In genomic region chr7:15920645-15921190, GRCm38 (mm10) we compare ENCODE assay signal across 10 mouse cellular contexts. TPM values are rescaled to one million over a fixed set of nuclear protein-coding genes. Genes with fewer than 3 reads are reported as not detected.
DNase-seq lines count a peak whose midpoint lies in the region; ATAC-seq and TF ChIP-seq lines count a peak whose summit lies in the region.
"Had no signal": no experiment of that assay in that cellular context is flagged by ENCODE, and none has a peak within 500 bp of the region (broad histone marks: within the 10 kb centered on the region; RNA-seq: fewer than 3 reads in every experiment).

No protein-coding gene starts in this region.

- H3K27ac ChIP-seq in heart, embryonic 15.5 days: no peak overlapping the region
- H3K27ac ChIP-seq in bone marrow macrophage, adult 2 months (ENCODE audit: insufficient read depth, low read depth, low read length): no peak overlapping the region
- H3K27ac ChIP-seq in hindbrain, embryonic 11.5 days (ENCODE audit: low read depth, low read length): no peak overlapping the region
- H3K27ac ChIP-seq in midbrain, embryonic 12.5 days (replicated peaks): no peak overlapping the region

- H3K4me3 ChIP-seq in heart, embryonic 15.5 days: peak overlapping the region; percentile 75
- H3K4me3 ChIP-seq in bone marrow macrophage, adult 2 months (ENCODE audit: insufficient read depth, low read length): peak overlapping the region; percentile 77
- H3K4me3 ChIP-seq in hindbrain, embryonic 11.5 days (ENCODE audit: low read depth, low read length): peak overlapping the region; percentile 57
- H3K4me3 ChIP-seq in midbrain, embryonic 12.5 days: peak overlapping the region; percentile 76

- TF ChIP-seq POLR2A in bone marrow macrophage, adult 2 months (IDR thresholded peaks at IDR 0.05; ENCODE audit: borderline replicate concordance, low read depth, low read length): no peak

- WGBS in heart, embryonic 15.5 days: 67% methylated on average over 6 of the region's 6 CpGs
- WGBS in hindbrain, embryonic 11.5 days: 91% methylated on average over 6 of the region's 6 CpGs
- 93% methylated on average over 6 of the region's 6 CpGs for WGBS in midbrain, embryonic 12.5 days

- no peak for ATAC-seq in heart, embryonic 15.5 days (replicated peaks; ENCODE audit: insufficient number of reproducible peaks, insufficient read depth, low FRiP score, low read depth)
- ATAC-seq in hindbrain, embryonic 11.5 days (ENCODE audit: low FRiP score): no peak
- ATAC-seq in midbrain, embryonic 12.5 days (ENCODE audit: low FRiP score, low read depth): no peak
- no peak for ATAC-seq in CD4-positive, CD25-positive, alpha-beta regulatory T cell, adult 4 months
- ATAC-seq: Patski had no signal

- H3K4me1 ChIP-seq in heart, embryonic 15.5 days (replicated peaks): peaks cover 27% of the 10 kb centered on the region
- peaks cover 10% of the 10 kb centered on the region for H3K4me1 ChIP-seq in bone marrow macrophage, adult 2 months (ENCODE audit: control insufficient read depth, insufficient read depth, low read length)
- H3K4me1 ChIP-seq in hindbrain, embryonic 11.5 days (replicated peaks; ENCODE audit: control insufficient read depth, insufficient read depth, low read length): peaks cover 7% of the 10 kb centered on the region; the same call in 1 of the 2 replicates
- H3K4me1 ChIP-seq in midbrain, embryonic 12.5 days: peaks cover 20% of the 10 kb centered on the region

- H3K27me3 ChIP-seq in heart, embryonic 15.5 days: no peaks in the 10 kb centered on the region
- no peaks in the 10 kb centered on the region for H3K27me3 ChIP-seq in hindbrain, embryonic 11.5 days (ENCODE audit: control insufficient read depth, insufficient read depth, low read length)
- H3K27me3 ChIP-seq in midbrain, embryonic 12.5 days: no peaks in the 10 kb centered on the region; the same call in 1 of the 2 replicates
- H3K27me3 ChIP-seq: Patski had no signal

- no peak for DNase-seq in heart, postnatal 36 days
- DNase-seq in hindbrain, embryonic 11.5 days (ENCODE audit: low spot score): no peak
- DNase-seq in embryo, embryonic 11 days: no peak
- DNase-seq in adrenal gland, postnatal 25 days: no peak

- intact Hi-C loops in heart, postnatal 36 days (cut with DNase I): loop anchor here (5.0 kb wide), 1 partner anchor 132 kb away; no protein-coding TSS in a partner anchor

- peaks cover 32% of the 10 kb centered on the region for H3K36me3 ChIP-seq in heart, embryonic 15.5 days
- H3K36me3 ChIP-seq in hindbrain, embryonic 11.5 days (ENCODE audit: control insufficient read depth, insufficient read depth, low read length): peaks cover 5% of the 10 kb centered on the region
- H3K36me3 ChIP-seq in midbrain, embryonic 12.5 days: peaks cover 40% of the 10 kb centered on the region

- peak overlapping the region; percentile 70 for H3K9ac ChIP-seq in heart, embryonic 15.5 days
- H3K9ac ChIP-seq in hindbrain, embryonic 11.5 days (ENCODE audit: low read depth, low read length): peak overlapping the region; percentile 73
- peak overlapping the region; percentile 83 for H3K9ac ChIP-seq in midbrain, embryonic 12.5 days (replicated peaks)

- TF ChIP-seq CTCF in bone marrow macrophage, adult 2 months (IDR thresholded peaks at IDR 0.05; ENCODE audit: low read depth, low read length): no peak

- H3K4me2 ChIP-seq in heart, embryonic 15.5 days: peak overlapping the region; percentile 76
- peak overlapping the region; percentile 54 for H3K4me2 ChIP-seq in hindbrain, embryonic 11.5 days (replicated peaks; ENCODE audit: low read depth, low read length)
- peak overlapping the region; percentile 92 for H3K4me2 ChIP-seq in midbrain, embryonic 12.5 days (replicated peaks)

- H3K9me3 ChIP-seq in heart, embryonic 15.5 days (replicated peaks): no peaks in the 10 kb centered on the region
- no peaks in the 10 kb centered on the region for H3K9me3 ChIP-seq in hindbrain, embryonic 11.5 days (ENCODE audit: control insufficient read depth, low read length)
- H3K9me3 ChIP-seq in midbrain, embryonic 12.5 days: no peaks in the 10 kb centered on the region

RNA-seq across cellular contexts. Expression of gene Selenow, which starts 1.5 kb away (rescaled TPM):
- 644 and 688 TPM in 2 replicates for polyA plus RNA-seq in heart, embryonic 15.5 days (2015; fragmentation: Nextera tagmentation; extraction: Ambion mirVana)
- total RNA-seq in heart, postnatal 36 days (2021): 100 to 1,000 TPM; 169 to 178 TPM
- 51.4 and 52.0 TPM in 2 replicates for polyA plus RNA-seq in bone marrow macrophage, adult 2 months (2012; ENCODE audit: insufficient read depth, insufficient read length, missing spikeins)
- polyA plus RNA-seq in hindbrain, embryonic 11.5 days (2014; fragmentation: Nextera tagmentation; extraction: Ambion mirVana): 988 and 1,001 TPM in 2 replicates
- 1,059 and 1,095 TPM in 2 replicates for polyA plus RNA-seq in midbrain, embryonic 12.5 days (2016; fragmentation: Nextera tagmentation; extraction: Ambion mirVana)
- 156 and 160 TPM in 2 replicates for total RNA-seq in adrenal gland, postnatal 25 days (2021)
- polyA plus RNA-seq in CD4-positive, CD25-positive, alpha-beta regulatory T cell, adult 4 months (2017; shearing (Covaris generic)): 100 to 1,000 TPM; 912 to 987 TPM

RNA-seq across cellular contexts. Expression of gene Nop53, which starts 25.2 kb away (rescaled TPM):
- polyA plus RNA-seq in heart, embryonic 15.5 days (2015; fragmentation: Nextera tagmentation; extraction: Ambion mirVana): 118 and 124 TPM in 2 replicates
- total RNA-seq in heart, postnatal 36 days (2021): 100 to 1,000 TPM; 137 to 141 TPM
- polyA plus RNA-seq in bone marrow macrophage, adult 2 months (2012; ENCODE audit: insufficient read depth, insufficient read length, missing spikeins): 184 and 188 TPM in 2 replicates
- polyA plus RNA-seq in hindbrain, embryonic 11.5 days (2014; fragmentation: Nextera tagmentation; extraction: Ambion mirVana): 176 and 180 TPM in 2 replicates
- 162 and 183 TPM in 2 replicates for polyA plus RNA-seq in midbrain, embryonic 12.5 days (2016; fragmentation: Nextera tagmentation; extraction: Ambion mirVana)
- total RNA-seq in adrenal gland, postnatal 25 days (2021): 174 TPM in 2 replicates
- polyA plus RNA-seq in CD4-positive, CD25-positive, alpha-beta regulatory T cell, adult 4 months (2017; shearing (Covaris generic)): 100 to 1,000 TPM; 244 to 324 TPM

RNA-seq across cellular contexts. Expression of gene Crxos, which starts 38.3 kb away (rescaled TPM):
- not detected in 2 replicates for polyA plus RNA-seq in heart, embryonic 15.5 days (2015; fragmentation: Nextera tagmentation; extraction: Ambion mirVana)
- not detected for total RNA-seq in heart, postnatal 36 days (2021)
- polyA plus RNA-seq in bone marrow macrophage, adult 2 months (2012; ENCODE audit: insufficient read depth, insufficient read length, missing spikeins): not detected in 2 replicates
- not detected in 2 replicates for polyA plus RNA-seq in hindbrain, embryonic 11.5 days (2014; fragmentation: Nextera tagmentation; extraction: Ambion mirVana)
- 0.51 and 0.73 TPM in 2 replicates for polyA plus RNA-seq in midbrain, embryonic 12.5 days (2016; fragmentation: Nextera tagmentation; extraction: Ambion mirVana)
- total RNA-seq in adrenal gland, postnatal 25 days (2021): not detected in 2 replicates
- polyA plus RNA-seq in CD4-positive, CD25-positive, alpha-beta regulatory T cell, adult 4 months (2017; shearing (Covaris generic)): under 1 TPM in 1 of 2 experiments, not detected in 1; 0.26 TPM
- total RNA-seq: neutrophil, adult 5-6 weeks had no signal
- polyA plus RNA-seq: Patski had no signal

RNA-seq across cellular contexts. Expression of gene Crx, which starts 41.0 kb away (rescaled TPM):
- polyA plus RNA-seq in heart, embryonic 15.5 days (2015; fragmentation: Nextera tagmentation; extraction: Ambion mirVana): not detected in 2 replicates
- total RNA-seq in heart, postnatal 36 days (2021): not detected
- polyA plus RNA-seq in bone marrow macrophage, adult 2 months (2012; ENCODE audit: insufficient read depth, insufficient read length, missing spikeins): not detected in 2 replicates
- not detected in 2 replicates for polyA plus RNA-seq in hindbrain, embryonic 11.5 days (2014; fragmentation: Nextera tagmentation; extraction: Ambion mirVana)
- 0.58 and 0.94 TPM in 2 replicates for polyA plus RNA-seq in midbrain, embryonic 12.5 days (2016; fragmentation: Nextera tagmentation; extraction: Ambion mirVana)
- not detected in 2 replicates for total RNA-seq in adrenal gland, postnatal 25 days (2021)
- polyA plus RNA-seq in CD4-positive, CD25-positive, alpha-beta regulatory T cell, adult 4 months (2017; shearing (Covaris generic)): not detected
- total RNA-seq: neutrophil, adult 5-6 weeks had no signal
- polyA plus RNA-seq: Patski had no signal

RNA-seq across cellular contexts. Expression of gene Ehd2, which starts 46.6 kb away (rescaled TPM):
- polyA plus RNA-seq in heart, embryonic 15.5 days (2015; fragmentation: Nextera tagmentation; extraction: Ambion mirVana): 62.8 TPM in 2 replicates
- 100 to 1,000 TPM in 1 of 2 experiments, 10 to 100 TPM in 1; 93.1 to 131 TPM for total RNA-seq in heart, postnatal 36 days (2021)
- 0.52 and 1.2 TPM in 2 replicates for polyA plus RNA-seq in bone marrow macrophage, adult 2 months (2012; ENCODE audit: insufficient read depth, insufficient read length, missing spikeins)
- polyA plus RNA-seq in hindbrain, embryonic 11.5 days (2014; fragmentation: Nextera tagmentation; extraction: Ambion mirVana): 6.4 and 10.9 TPM in 2 replicates
- 7.0 and 8.5 TPM in 2 replicates for polyA plus RNA-seq in midbrain, embryonic 12.5 days (2016; fragmentation: Nextera tagmentation; extraction: Ambion mirVana)
- total RNA-seq in adrenal gland, postnatal 25 days (2021): 38.3 and 41.0 TPM in 2 replicates
- under 1 TPM; 0.07 to 0.15 TPM for polyA plus RNA-seq in CD4-positive, CD25-positive, alpha-beta regulatory T cell, adult 4 months (2017; shearing (Covaris generic))

Comparison
In these comparisons a context has a peak if more than half of its experiments do, and no peak if none do; other contexts are left out.
1. RNA of gene Selenow, which starts 1.5 kb away (polyA plus RNA-seq): 1,059 to 1,095 TPM in midbrain, embryonic 12.5 days, 988 to 1,001 TPM in hindbrain, embryonic 11.5 days, 912 to 987 TPM in CD4-positive, CD25-positive, alpha-beta regulatory T cell, adult 4 months and 644 to 688 TPM in heart, embryonic 15.5 days; 51.4 to 52.0 TPM in bone marrow macrophage, adult 2 months; every median in the first group is over 10 times any median in the second.
2. Peak in every context shown above with its lines, with median percentiles within 50 percentile points of each other: H3K4me2 ChIP-seq, H3K4me3 ChIP-seq and H3K9ac ChIP-seq.